Mouse (Mus musculus) erythroblast, embryonic 14.5 days (primary cell): ENCODE results near the gene Ppp1r27. TPM values are rescaled to one million over a fixed set of nuclear protein-coding genes. Genes with fewer than 3 reads are reported as not detected.

Experiments
- H3K27me3 ChIP-seq: 2 replicates; pipeline ENCODE4 v1.6.1; 2012; ENCODE audit warnings: inconsistent platforms; ENCODE audit not compliant: control insufficient read depth
- H3K36me3 ChIP-seq: 2 replicates; pipeline ENCODE4 v1.6.1; 2012; ENCODE audit warnings: mild to moderate bottlenecking, inconsistent platforms; ENCODE audit not compliant: control insufficient read depth
- H3K4me1 ChIP-seq: 2 replicates; pipeline ENCODE4 v1.6.1; 2012; ENCODE audit warnings: inconsistent platforms; ENCODE audit not compliant: control insufficient read depth
- H3K4me3 ChIP-seq: replicated peaks from 2 replicates; pipeline ENCODE3; 2012; ENCODE audit warnings: moderate library complexity, mild to moderate bottlenecking, inconsistent platforms
- H3K9me3 ChIP-seq: 2 replicates; pipeline ENCODE4 v1.6.1; 2012; ENCODE audit warnings: low read length, inconsistent platforms, mixed read lengths; ENCODE audit not compliant: control insufficient read depth
- GATA1 ChIP-seq: IDR thresholded peaks from 2 replicates; pipeline ENCODE4 v1.6.1; 2012; ENCODE audit warnings: low read length, inconsistent platforms, mixed read lengths
- TAL1 ChIP-seq: IDR thresholded peaks from 3 replicates; pipeline ENCODE4 v1.6.1; 2012; ENCODE audit warnings: low read length, inconsistent platforms, mixed read lengths
- polyA plus RNA-seq: library from polyadenylated mRNA; stranded (reverse); fragments of >175 nt; gene quantifications from 2 replicates; pipeline ENCODE4 v1.2.3, GENCODE M21; 2012

Gene Ppp1r27
- polyA plus RNA-seq, 1 experiment = not detected

GRCm38 (mm10) chr11:120500357-120500756 lies 50.6 kb downstream of the Ppp1r27 start:
- peaks cover 3% of the 10 kb centered on the region for H3K27me3 ChIP-seq
- TF ChIP-seq GATA1 (no peak), TAL1 (no peak)
- peaks cover 39% of the 10 kb centered on the region for H3K36me3 ChIP-seq
- H3K4me1 ChIP-seq = peaks cover 3% of the 10 kb centered on the region; the same call in 1 of the 2 replicates
- no peaks in the 10 kb centered on the region for H3K9me3 ChIP-seq
- no peak overlapping the region for H3K4me3 ChIP-seq

Other genes starting within 250 kb of the Ppp1r27 start
- 9.0 TPM in 2 replicates for gene Actg1, start 202.6 kb downstream of the Ppp1r27 start, polyA plus RNA-seq
- gene Fscn2, start 189.6 kb downstream of the Ppp1r27 start, polyA plus RNA-seq = not detected in 2 replicates
- 1.2 and 2.2 TPM in 2 replicates for gene Faap100, start 172.4 kb downstream of the Ppp1r27 start, polyA plus RNA-seq
- 8.8 and 9.3 TPM in 2 replicates for gene Nploc4, start 113.4 kb downstream of the Ppp1r27 start, polyA plus RNA-seq
- not detected in 2 replicates for gene Tspan10, start 108.5 kb downstream of the Ppp1r27 start, polyA plus RNA-seq
- gene Pde6g, start 97.6 kb downstream of the Ppp1r27 start, polyA plus RNA-seq = not detected in 2 replicates
- gene Oxld1, start 93.1 kb downstream of the Ppp1r27 start, polyA plus RNA-seq = 0.41 and 0.65 TPM in 2 replicates
- gene Ccdc137, start 93.0 kb downstream of the Ppp1r27 start, polyA plus RNA-seq = 0.75 and 1.4 TPM in 2 replicates
- 2.6 and 4.9 TPM in 2 replicates for gene Arl16, start 83.5 kb downstream of the Ppp1r27 start, polyA plus RNA-seq
- 14.6 and 16.8 TPM in 2 replicates for gene Mrpl12, start 66.5 kb downstream of the Ppp1r27 start, polyA plus RNA-seq
- 5.5 and 6.6 TPM in 2 replicates for gene Slc25a10, start 59.3 kb downstream of the Ppp1r27 start, polyA plus RNA-seq
- gene Gcgr, start 20.4 kb downstream of the Ppp1r27 start, polyA plus RNA-seq = 0.03 TPM in 1 of 2 replicates, not detected in the other
- gene Mcrip1, start 1.4 kb downstream of the Ppp1r27 start, polyA plus RNA-seq = 4.1 and 5.7 TPM in 2 replicates
- gene P4hb, start 22.1 kb upstream of the Ppp1r27 start, polyA plus RNA-seq = 23.2 and 24.6 TPM in 2 replicates
- gene Arhgdia, start 30.5 kb upstream of the Ppp1r27 start, polyA plus RNA-seq = 52.3 and 59.5 TPM in 2 replicates
- 56.7 and 59.1 TPM in 2 replicates for gene Alyref, start 47.2 kb upstream of the Ppp1r27 start, polyA plus RNA-seq
- 12.9 and 19.1 TPM in 2 replicates for gene Anapc11, start 47.3 kb upstream of the Ppp1r27 start, polyA plus RNA-seq
- gene Npb, start 57.3 kb upstream of the Ppp1r27 start, polyA plus RNA-seq = 0.46 TPM in 1 of 2 replicates, not detected in the other
- gene Pcyt2, start 66.8 kb upstream of the Ppp1r27 start, polyA plus RNA-seq = 9.6 and 12.2 TPM in 2 replicates
- gene Sirt7, start 74.1 kb upstream of the Ppp1r27 start, polyA plus RNA-seq = 19.3 and 22.9 TPM in 2 replicates
- 18.3 and 20.4 TPM in 2 replicates for gene Mafg, start 82.5 kb upstream of the Ppp1r27 start, polyA plus RNA-seq
- 0.03 and 0.06 TPM in 2 replicates for gene Pycr1, start 92.6 kb upstream of the Ppp1r27 start, polyA plus RNA-seq
- gene Myadml2, start 97.0 kb upstream of the Ppp1r27 start, polyA plus RNA-seq = not detected in 2 replicates
- 0.02 TPM in 1 of 2 replicates, not detected in the other for gene Notum, start 110.0 kb upstream of the Ppp1r27 start, polyA plus RNA-seq
- 50.9 and 60.7 TPM in 2 replicates for gene Aspscr1, start 121.8 kb upstream of the Ppp1r27 start, polyA plus RNA-seq
- gene Cenpx, start 162.6 kb upstream of the Ppp1r27 start, polyA plus RNA-seq = 5.2 and 14.7 TPM in 2 replicates
- gene Lrrc45, start 162.8 kb upstream of the Ppp1r27 start, polyA plus RNA-seq = 1.4 and 1.5 TPM in 2 replicates
- 0.08 and 0.41 TPM in 2 replicates for gene Rac3, start 170.3 kb upstream of the Ppp1r27 start, polyA plus RNA-seq
- 0.66 and 1.3 TPM in 2 replicates for gene Dcxr, start 176.1 kb upstream of the Ppp1r27 start, polyA plus RNA-seq
- gene Cbr2, start 181.0 kb upstream of the Ppp1r27 start, polyA plus RNA-seq = not detected in 2 replicates
- 20.5 and 21.4 TPM in 2 replicates for gene Hmga1b, start 211.7 kb upstream of the Ppp1r27 start, polyA plus RNA-seq
- gene Rfng, start 233.1 kb upstream of the Ppp1r27 start, polyA plus RNA-seq = 3.1 and 4.6 TPM in 2 replicates
- gene Gps1, start 233.1 kb upstream of the Ppp1r27 start, polyA plus RNA-seq = 2.4 and 3.1 TPM in 2 replicates
- gene Dus1l, start 245.3 kb upstream of the Ppp1r27 start, polyA plus RNA-seq = 14.2 and 21.1 TPM in 2 replicates